Mouse (Mus musculus): ENCODE data around the gene Taf13.
"Not testable (repeated sequence)": the region's sequence is repeated elsewhere in the genome, so short reads cannot be mapped to it uniquely, and the experiment has no call there.

Taf13 gene

DNA sequence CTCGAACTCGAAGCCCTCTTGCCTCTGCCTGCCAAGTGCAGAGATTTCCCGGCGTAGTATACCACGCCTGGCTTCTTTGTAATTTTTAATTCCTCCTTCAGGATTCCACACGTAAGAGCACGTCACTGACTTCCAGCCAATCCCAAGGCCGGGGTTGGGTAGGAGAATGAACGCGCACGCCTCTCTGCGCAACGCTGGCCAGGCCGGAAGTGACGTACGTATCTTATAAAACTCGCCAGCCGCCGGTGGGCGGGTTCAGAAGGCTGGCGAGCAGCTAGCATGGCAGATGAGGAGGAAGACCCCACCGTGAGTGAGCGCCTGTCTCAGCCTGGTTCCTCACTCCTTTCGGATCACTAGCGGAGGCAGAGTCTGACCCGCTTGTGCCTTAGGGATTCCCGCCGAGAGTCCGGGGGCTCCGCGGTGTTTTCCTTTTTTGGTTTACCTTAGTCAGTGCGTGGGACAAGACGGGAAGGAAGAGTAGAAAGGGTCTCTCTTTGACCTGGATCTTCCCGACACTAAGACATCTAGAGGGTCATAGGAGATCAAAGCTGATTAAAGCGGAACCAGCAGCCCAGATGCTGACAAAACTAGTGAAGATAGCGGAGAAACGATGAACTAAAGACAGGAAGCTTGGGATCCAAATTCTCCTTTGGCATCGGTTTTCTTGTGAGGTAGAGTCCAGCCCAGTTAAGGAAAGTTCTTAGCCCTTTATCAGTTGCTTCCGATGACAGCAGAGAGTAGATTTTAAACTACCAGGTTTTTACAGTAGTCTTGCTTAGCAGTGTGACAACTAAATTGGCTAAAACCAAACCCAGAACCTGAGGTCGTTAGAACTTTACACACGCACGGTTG, at the start of gene Taf13:
Gene Taf13 (plus strand): TSS at position 256 of the 852 bp plus-strand sequence.
- DNase-seq (ENCODE audit: low read depth) = peak; percentile 98

- no peak for DNase-seq (ENCODE audit: low read depth)
These were observed 48.1 kb upstream of the Taf13 start for GRCm38 (mm10) chr3:108523415-108523814.

DNA sequence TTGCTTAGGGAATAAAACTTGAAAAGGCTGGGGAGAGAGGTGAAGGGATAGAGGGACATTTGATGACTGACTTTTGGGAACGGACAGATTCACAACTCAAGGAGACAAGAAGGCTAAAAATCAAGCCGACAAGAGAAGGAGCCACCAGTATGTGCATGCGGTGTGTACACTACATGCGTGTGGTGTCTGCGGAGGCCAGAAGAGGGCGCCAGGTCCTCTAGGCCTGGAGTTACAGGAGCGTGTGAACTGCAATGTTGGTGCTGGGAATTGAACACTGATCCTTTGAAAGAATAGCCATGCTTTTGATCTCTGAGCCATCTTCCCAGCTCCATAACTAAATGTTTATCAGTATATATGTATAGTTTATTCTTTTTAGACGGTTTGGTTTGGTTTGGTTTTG, 43.0 kb upstream of the Taf13 start:
- DNase-seq (ENCODE audit: low read depth) = no peak

DNA sequence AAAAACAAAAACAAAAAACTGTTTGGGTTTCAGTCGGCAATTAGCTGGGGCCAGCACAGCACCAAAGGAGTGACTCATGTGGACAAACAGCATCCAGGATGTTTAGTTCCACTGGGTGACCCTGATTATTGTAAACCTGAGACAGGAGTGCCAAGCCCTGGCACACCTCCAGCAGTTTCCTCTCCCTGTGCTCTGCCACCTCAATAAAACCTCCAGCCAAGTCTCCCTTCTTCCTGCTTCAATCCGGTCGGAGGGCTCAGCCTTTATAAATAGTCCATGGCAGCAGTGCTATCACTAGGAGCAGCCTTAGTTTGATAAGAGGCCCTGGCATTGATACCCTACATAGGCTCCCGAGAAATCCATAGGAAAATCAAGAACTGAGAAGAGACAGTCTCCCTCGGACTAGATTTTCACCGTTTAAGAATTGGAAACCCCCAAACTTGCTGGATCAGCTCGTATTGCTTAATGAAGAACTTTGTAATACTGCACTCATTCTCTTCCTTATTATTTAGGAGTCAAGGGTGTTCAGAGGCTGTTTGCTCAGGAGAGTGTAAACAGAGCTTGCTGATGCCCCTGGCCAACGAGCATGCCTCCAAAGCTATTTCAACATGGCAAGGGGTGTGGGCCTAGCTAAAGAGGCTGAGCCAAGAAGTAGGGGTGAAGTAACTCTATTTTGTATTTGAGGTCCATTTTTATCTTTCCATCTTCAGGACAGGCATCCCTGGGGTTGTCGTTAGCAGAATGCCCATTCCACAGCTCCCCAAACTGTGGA, 38.2 kb upstream of the Taf13 start:
- peak; percentile 7 for DNase-seq (ENCODE audit: low read depth)

GRCm38 (mm10) chr3:108533951-108534350, 37.5 kb upstream of the Taf13 start, which contains the start of gene 1700013F07Rik:
TSS of gene 1700013F07Rik (plus strand) at chr3:108534150.
- no peak for DNase-seq (ENCODE audit: low read depth)

DNA sequence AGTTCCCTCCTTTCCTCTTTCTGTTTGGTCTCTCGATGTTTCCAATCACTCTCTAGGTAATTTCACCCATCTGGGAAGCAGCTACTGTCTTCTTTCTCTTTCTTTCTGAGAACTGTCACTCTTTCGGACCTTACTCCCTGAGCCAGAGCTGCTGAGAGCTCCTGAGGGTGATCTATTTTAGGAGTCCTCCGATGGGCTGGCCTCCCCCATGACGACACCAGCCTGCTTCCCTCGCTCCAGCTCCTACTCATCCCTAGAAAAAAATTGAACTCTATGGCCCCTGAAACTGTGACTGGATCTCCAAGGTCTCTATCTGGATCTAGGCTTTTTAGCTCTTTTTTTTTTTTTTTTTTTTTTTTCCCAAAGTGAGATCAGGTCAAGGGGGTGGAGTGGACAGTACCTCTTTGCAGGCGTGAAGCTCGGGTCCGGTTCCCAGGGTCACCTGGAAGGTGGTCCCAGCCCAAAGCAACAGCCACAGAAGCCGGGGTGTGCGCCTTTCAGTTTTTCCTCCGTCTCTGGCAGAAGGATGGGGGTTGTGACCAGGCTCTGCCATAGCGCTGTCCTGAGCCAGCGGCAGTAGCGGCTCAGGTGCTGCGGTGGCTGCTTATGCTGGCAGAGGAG, 35.5 kb upstream of the Taf13 start:
- no peak for DNase-seq (ENCODE audit: low read depth)

- peak; percentile 13 for DNase-seq (ENCODE audit: low read depth)
These were observed 34.8 kb upstream of the Taf13 start, which contains the start of gene 5330417C22Rik for GRCm38 (mm10) chr3:108536517-108537260. TSS of gene 5330417C22Rik (minus strand) at chr3:108536536.

DNA sequence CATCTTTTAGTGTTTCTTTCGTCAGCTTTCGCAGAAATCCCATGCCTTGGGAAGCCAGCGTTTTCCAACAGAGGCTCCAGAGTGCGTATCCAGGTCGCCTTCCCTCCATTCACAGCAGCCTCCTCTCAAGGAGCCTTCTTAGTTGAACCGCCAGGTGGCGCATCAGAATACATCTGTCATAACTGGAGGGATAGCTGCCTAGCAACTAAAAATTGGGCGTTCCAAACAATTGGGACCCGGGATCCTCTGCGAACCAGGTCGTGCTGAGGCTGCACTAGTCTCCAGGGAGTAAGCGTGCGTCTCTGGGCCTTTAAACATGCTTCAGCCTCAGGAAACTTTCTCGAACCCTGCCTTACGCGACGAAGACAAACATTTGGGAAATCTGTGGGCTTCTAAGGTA, 34.2 kb upstream of the Taf13 start:
- peak; percentile 93 for DNase-seq (ENCODE audit: low read depth)

DNA sequence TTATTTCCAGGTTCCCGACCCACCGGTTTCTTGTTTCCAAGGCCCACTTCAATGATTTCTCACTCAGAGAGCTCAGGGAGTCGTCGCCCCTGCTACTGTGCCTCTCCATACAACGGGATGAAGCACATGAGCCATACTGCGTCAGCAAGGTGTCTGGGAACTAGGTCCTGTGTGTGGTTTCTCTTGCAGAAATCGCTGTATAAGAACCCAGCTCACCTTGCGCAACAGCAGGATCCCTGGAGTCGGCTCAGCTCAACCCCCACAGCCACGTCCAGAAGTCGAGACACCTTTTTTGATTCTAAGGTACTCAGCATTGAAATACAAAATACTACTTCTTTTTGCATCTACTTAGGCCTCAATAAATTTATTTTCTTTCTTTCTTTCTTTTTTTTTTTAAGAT, 29.2 kb upstream of the Taf13 start:
- no peak for DNase-seq (ENCODE audit: low read depth)

DNA sequence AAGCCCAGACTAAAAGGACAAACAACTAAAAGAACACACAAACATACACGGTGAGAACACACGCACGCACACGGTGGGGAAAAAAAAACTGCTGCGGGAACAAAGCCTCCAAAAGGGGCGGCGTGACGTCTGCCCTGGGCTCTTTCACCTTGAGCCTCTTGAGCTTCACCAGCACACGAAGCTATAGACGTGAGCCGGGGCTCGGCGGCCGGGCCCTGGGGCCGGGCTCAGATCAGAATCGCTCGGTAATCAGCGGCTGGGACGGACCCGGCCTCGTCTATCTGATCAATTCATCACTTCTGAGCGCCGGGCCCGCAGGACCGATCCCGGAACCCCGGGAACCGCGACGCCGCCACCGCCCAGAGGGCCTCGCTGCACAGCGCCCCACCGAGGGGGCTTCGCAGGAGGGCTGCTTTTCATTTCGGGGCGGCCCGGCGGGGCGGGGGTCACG, 17.4 kb upstream of the Taf13 start:
- DNase-seq (ENCODE audit: low read depth) = peak; percentile 50

DNA sequence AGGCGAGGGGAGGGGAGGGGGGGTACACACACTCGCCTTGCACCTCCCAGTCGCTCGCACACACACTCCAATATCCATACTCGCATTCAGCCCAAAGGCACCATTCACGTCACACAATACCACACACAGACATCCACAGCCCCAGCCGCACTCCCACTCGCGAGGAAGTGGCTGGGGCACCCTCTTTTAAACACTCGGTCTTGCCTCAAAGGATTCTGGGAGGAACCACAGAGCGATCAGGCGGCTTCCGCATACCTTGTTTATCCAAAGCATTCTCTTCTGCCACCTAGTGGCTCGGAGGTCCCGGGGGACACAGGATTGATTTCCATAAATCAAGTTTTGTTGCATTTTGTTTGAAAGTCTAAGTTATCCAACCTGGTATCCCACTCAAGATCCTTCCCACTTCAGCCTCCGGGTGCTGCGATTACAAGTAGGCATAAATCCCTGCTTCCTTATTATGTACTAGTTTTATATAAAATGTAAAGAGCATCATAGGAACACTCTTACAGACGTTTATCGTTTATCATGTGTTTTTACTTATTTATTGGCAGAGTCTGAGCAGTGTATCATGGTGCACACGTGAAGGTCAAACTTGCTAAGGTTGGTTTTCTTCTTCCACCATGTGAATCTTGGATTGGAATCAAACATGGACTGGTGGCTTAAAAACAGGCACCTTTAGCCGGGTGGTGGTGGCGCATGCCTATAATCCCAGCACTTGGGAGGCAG, 16.7 kb upstream of the Taf13 start:
- peak; percentile 97 for DNase-seq (ENCODE audit: low read depth)

DNA sequence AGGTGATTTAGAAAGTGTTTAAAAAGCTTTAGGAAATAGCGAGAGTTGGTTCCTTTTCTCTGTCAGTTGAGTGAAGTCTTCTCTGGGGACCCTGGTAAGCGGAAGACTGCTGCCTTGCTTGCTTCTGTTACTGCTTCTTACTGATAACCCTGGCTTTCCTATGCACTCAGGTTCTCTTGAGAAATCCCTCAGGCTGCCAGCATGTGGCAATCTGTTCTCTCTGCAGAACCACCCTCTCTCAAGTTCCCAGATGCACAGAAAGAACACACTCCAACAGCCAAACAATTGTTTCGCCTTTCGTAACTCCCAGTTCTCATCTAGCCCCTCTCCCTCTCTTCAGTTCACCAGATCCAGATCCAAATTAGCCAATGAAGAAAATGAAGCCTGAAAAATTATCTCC, 13.6 kb upstream of the Taf13 start:
- no peak for DNase-seq (ENCODE audit: low read depth)

DNA sequence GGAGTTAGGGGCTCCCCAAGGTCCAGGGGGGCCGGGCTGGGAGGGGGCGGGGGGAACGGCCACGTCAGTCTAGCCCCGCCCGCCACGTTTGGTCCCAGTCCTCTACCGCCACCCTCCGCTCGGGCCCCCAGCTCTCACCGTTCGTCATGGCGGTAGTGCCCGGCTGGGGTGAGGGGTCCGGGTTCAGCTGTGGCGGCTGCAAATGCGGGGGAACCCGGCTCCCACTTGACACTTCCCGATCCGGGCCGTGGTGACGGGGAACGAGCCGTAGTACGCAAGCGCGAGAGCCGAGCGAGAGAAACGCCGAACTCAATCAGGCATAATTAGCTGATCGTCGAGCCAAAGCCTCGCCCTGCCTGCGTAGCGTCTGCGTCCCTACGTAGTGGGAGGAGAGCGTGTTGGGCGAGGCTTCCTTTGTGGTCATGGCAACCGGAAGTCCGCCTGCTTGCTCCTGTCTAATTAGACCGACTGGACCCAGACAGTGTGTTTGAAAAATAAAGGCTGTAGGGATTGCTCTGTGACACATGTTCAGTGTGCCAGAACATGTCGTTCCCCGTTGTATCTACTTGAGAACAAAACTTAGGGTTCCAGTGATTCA, 9.3 kb upstream of the Taf13 start, which contains the start of gene Tmem167b:
Gene Tmem167b (minus strand): TSS at position 334 of the 598 bp plus-strand sequence.
- DNase-seq (ENCODE audit: low read depth) = peak; percentile 98

DNA sequence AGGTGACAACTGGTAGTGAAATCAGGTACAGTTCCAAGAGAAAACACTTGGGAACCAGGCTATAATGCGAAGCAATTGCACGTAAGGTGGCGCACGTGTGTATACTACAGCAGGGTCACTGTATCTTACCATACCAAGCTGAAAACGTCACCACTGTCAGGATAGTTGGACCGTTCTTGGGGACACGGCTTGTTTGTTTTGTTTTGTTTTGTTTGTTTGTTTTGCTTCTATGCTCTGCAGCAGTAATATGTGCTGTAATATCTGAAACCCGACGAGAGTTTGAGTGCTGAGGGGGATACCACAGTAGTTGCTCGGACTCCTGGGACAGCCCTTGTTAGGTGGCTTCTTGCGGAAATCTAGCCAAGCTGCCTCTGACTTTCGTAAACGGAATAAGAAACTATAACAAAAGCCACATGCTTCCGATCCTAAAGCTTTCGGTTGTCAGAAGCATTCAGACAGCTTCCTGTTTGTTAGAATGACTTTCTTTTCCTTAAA, 8.7 kb upstream of the Taf13 start:
- DNase-seq (ENCODE audit: low read depth) = no peak

GRCm38 (mm10) chr3:108563309-108563708, 8.2 kb upstream of the Taf13 start:
- DNase-seq (ENCODE audit: low read depth) = peak; percentile 93

DNA sequence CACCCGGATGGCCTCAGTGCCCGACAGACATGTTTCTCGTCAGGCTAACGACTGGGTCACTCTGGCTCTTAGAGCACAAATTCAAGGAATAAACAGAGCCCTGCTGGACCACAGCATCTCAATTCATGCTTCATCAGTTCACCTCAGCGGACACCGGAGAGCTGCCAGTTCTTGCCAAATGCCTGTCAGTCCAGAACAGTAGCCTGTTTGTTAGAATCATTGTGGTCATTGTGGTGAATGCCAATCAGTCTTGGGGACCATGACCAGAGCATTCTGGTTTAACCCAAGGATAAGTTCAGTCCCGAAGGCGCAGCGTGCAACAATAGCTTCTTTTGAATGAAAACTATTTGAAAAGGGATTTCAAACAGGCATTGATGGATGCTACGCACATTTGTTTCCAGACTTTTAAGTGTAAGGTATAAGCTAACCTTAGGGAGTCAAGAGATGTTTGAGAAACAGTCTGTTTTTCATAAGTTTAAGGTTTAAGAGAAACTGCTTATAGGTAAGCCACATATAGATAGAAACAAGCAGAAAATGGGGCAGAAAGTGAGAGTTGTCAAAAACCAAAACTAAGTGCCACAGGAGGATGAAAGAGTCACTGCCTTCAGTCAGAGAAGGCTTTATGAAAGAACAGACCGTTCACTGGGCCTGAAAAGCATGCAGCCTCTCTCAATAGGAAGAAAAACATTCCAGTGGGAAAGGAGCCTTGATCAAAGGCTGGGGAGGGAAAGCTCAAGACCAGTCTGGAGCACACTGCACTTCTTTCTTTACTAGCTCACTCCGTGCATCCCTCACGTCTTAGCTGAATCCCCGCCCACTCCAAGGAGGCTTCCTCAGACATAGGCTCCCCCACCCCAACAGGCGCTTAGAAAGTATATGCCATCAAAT, 3.3 kb upstream of the Taf13 start:
- no peak for DNase-seq (ENCODE audit: low read depth)

- DNase-seq (ENCODE audit: low read depth) = not testable (repeated sequence)
These were observed 1.9 kb upstream of the Taf13 start for GRCm38 (mm10) chr3:108569636-108570035.

DNA sequence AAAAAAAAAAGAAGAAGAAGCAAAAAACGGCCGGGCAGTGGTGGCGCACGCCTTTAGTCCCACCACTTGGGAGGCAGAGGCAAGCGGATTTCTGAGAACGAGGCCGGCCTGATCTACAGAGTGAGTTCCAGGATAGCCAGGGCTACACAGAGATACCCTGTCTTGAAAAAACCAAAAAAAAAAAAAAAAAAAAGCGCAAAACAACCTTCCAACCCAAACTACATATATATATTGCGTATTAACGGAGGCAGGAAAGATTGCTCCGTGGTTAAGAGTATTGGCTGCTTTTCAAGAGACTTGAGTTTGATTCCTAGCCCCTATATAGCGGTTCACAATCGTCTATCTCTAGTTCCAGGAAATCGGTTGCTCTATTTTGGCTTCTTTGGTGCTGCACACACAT, 685 bp upstream of the Taf13 start:
- no peak for DNase-seq (ENCODE audit: low read depth)

DNA sequence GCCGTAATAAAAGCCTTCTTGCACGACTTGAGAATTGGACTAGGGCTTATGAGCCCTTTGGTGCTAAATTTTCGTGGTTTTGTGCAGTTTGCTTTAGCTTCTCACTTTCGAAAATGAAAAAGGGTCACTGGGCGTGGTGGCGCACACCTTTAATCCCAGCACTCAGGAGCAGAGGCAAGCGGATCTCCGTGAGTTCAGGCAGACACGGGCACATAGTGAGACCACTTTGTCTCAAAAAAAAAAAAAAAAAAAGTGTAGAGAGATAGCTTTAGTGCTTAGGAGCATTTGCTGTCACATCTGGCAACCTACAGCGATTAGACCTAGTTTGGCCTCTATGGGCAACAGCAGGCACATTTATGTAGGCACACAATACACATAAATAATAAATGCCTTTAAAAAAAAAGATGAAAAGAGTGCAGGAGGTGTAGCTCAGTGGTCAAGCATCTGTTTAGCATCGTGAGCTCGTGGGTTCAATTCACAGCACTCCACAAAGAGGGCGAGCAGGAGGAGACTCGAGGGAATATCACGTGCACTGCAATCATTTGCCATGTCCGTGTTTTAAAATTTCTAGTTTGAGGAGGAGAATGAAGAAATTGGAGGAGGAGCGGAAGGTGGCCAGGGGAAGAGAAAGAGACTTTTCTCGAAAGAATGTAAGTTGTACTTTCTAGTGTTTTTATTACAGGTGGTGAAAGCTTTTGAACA, 962 bp downstream of the Taf13 start:
- peak; percentile 49 for DNase-seq (ENCODE audit: low read depth)

All from NIH3T3 (cell line).